Mouse (Mus musculus) MEL (cell line): ENCODE results near the gene Rgl1. TPM values are rescaled to one million over a fixed set of nuclear protein-coding genes. Genes with fewer than 3 reads are reported as not detected.
A peak's percentile ranks its signal among the peaks of the same experiment; 100 is the strongest.

Experiments
- DNase-seq: peaks from one replicate; pipeline ENCODE4 v3.0.0; 2011; ENCODE audit warnings: low read depth, low spot score
- H3K27ac ChIP-seq: 2 replicates; pipeline ENCODE4 v1.5.1; 2012; ENCODE audit warnings: low read depth, mild to moderate bottlenecking, control low read depth, low read length, moderate library complexity; ENCODE audit not compliant: control insufficient read depth
- H3K27me3 ChIP-seq, 2 experiments: fragments of 150-350 bp in 1 of 2; sonication (generic) in 1 of 2; 2 replicates each; pipeline ENCODE4 v1.6.1; 2012; ENCODE audit warnings: low read length in 2 of 2, mild to moderate bottlenecking in 2 of 2, improper control_type of control experiment in 1 of 2, moderate library complexity in 1 of 2; ENCODE audit not compliant: insufficient read depth in 2 of 2, control insufficient read depth in 1 of 2
- H3K36me3 ChIP-seq, 2 experiments: 2 replicates each; pipeline ENCODE4 v1.6.1; 2012 to 2014; ENCODE audit warnings: low read length in 2 of 2, improper control_type of control experiment in 1 of 2, inconsistent platforms in 1 of 2, mild to moderate bottlenecking in 1 of 2; ENCODE audit not compliant: insufficient read depth in 2 of 2, control insufficient read depth in 1 of 2
- H3K4me1 ChIP-seq, 2 experiments: fragments of 150-350 bp in 1 of 2; sonication (generic) in 1 of 2; 2 replicates each; pipeline ENCODE4 v1.6.1; 2012; ENCODE audit warnings: low read length in 2 of 2, improper control_type of control experiment in 1 of 2, mild to moderate bottlenecking in 1 of 2; ENCODE audit not compliant: insufficient read depth in 2 of 2, control insufficient read depth in 1 of 2
- H3K4me3 ChIP-seq, 2 experiments: fragments of 150-350 bp in 1 of 2; sonication (generic) in 1 of 2; 2 replicates each; pipeline ENCODE4 v1.5.1; 2012; ENCODE audit warnings: low read depth in 2 of 2, low read length in 2 of 2, mild to moderate bottlenecking in 2 of 2, moderate library complexity in 2 of 2, control low read depth in 1 of 2, improper control_type of control experiment in 1 of 2; ENCODE audit not compliant: control insufficient read depth in 1 of 2, insufficient read depth in 1 of 2
- H3K79me2 ChIP-seq: 2 replicates; pipeline ENCODE4 v1.6.1; 2012; ENCODE audit warnings: mild to moderate bottlenecking, low read length, moderate library complexity; ENCODE audit not compliant: control insufficient read depth, poor library complexity, insufficient read depth
- H3K9ac ChIP-seq: 2 replicates; pipeline ENCODE4 v1.6.1; 2012; ENCODE audit warnings: low read depth, mild to moderate bottlenecking, control low read depth, low read length, moderate library complexity; ENCODE audit not compliant: control insufficient read depth, poor library complexity, severe bottlenecking
- H3K9me3 ChIP-seq: fragments of 150-350 bp; sonication (generic); replicated peaks from 2 replicates; pipeline ENCODE4 v1.6.1; 2012; ENCODE audit warnings: mild to moderate bottlenecking, low read length, improper control_type of control experiment, moderate library complexity; ENCODE audit not compliant: insufficient read depth
- CHD1 ChIP-seq: IDR thresholded peaks from 2 replicates; pipeline ENCODE4 v1.6.1; 2012; ENCODE audit warnings: low read depth, mild to moderate bottlenecking, inconsistent platforms, low read length, improper control_type of control experiment
- CTCF ChIP-seq, 3 experiments: IDR thresholded peaks in 2 of 3; conservative IDR thresholded peaks in 1 of 3; 2 replicates each; pipeline ENCODE4 v1.5.1; 2011 to 2012; ENCODE audit warnings: low read length in 3 of 3, low read depth in 2 of 3, mild to moderate bottlenecking in 2 of 3, improper control_type of control experiment in 1 of 3, inconsistent platforms in 1 of 3, mixed read lengths in 1 of 3, moderate library complexity in 1 of 3; ENCODE audit not compliant: control insufficient read depth in 1 of 3, insufficient read depth in 1 of 3, poor library complexity in 1 of 3, severe bottlenecking in 1 of 3
- ELF1 ChIP-seq: IDR thresholded peaks from 2 replicates; pipeline ENCODE4 v1.6.1; 2014; ENCODE audit warnings: low read depth, mild to moderate bottlenecking, inconsistent platforms, low read length, improper control_type of control experiment, moderate library complexity
- EP300 ChIP-seq, 2 experiments: IDR thresholded peaks; 2 replicates each; pipeline ENCODE4 v1.6.1; 2011; ENCODE audit warnings: improper control_type of control experiment in 2 of 2, low read length in 2 of 2, low read depth in 1 of 2, mild to moderate bottlenecking in 1 of 2
- GABPA ChIP-seq: IDR thresholded peaks from 2 replicates; pipeline ENCODE4 v1.6.1; 2012; ENCODE audit warnings: low read depth, mild to moderate bottlenecking, inconsistent platforms, low read length, improper control_type of control experiment, moderate library complexity
- GATA1 ChIP-seq: IDR thresholded peaks from 2 replicates; pipeline ENCODE4 v1.6.1; 2011; ENCODE audit warnings: low read depth, low read length, improper control_type of control experiment
- KAT2A ChIP-seq: conservative IDR thresholded peaks from 2 replicates; pipeline ENCODE4 v1.6.1; 2012; ENCODE audit warnings: low read depth, low read length, improper control_type of control experiment, inconsistent platforms
- MAZ ChIP-seq: IDR thresholded peaks from 2 replicates; pipeline ENCODE4 v1.6.1; 2012; ENCODE audit warnings: low read depth, mild to moderate bottlenecking, inconsistent platforms, low read length, improper control_type of control experiment
- MEF2A ChIP-seq: IDR thresholded peaks from 2 replicates; pipeline ENCODE4 v1.6.1; 2014; ENCODE audit warnings: low read depth, mild to moderate bottlenecking, inconsistent platforms, low read length, improper control_type of control experiment; ENCODE audit not compliant: poor library complexity, insufficient replicate concordance, severe bottlenecking; ENCODE audit errors: extremely low read depth
- NELFE ChIP-seq: IDR thresholded peaks from 2 replicates; pipeline ENCODE4 v1.6.1; 2011; ENCODE audit warnings: low read depth, low read length, improper control_type of control experiment
- NRF1 ChIP-seq: IDR thresholded peaks from 2 replicates; pipeline ENCODE4 v1.6.1; 2014; ENCODE audit warnings: low read depth, mild to moderate bottlenecking, inconsistent platforms, low read length, improper control_type of control experiment, moderate library complexity; ENCODE audit not compliant: poor library complexity, insufficient read depth, severe bottlenecking
- POLR2AphosphoS2 ChIP-seq: IDR thresholded peaks from 2 replicates; pipeline ENCODE4 v1.6.1; 2011; ENCODE audit warnings: low read length, improper control_type of control experiment
- RAD21 ChIP-seq: IDR thresholded peaks from 2 replicates; pipeline ENCODE4 v1.6.1; 2011; ENCODE audit warnings: mild to moderate bottlenecking, low read depth, low read length, improper control_type of control experiment
- RCOR1 ChIP-seq: IDR thresholded peaks from 2 replicates; pipeline ENCODE4 v1.6.1; 2012; ENCODE audit warnings: low read depth, mild to moderate bottlenecking, inconsistent platforms, low read length, improper control_type of control experiment
- SMC3 ChIP-seq: IDR thresholded peaks from 2 replicates; pipeline ENCODE4 v1.6.1; 2011; ENCODE audit warnings: low read depth, low read length, improper control_type of control experiment
- TAL1 ChIP-seq: IDR thresholded peaks from 2 replicates; pipeline ENCODE4 v1.6.1; 2012; ENCODE audit warnings: mild to moderate bottlenecking, inconsistent platforms, low read length, moderate library complexity, mixed read lengths
- TBP ChIP-seq: IDR thresholded peaks from 2 replicates; pipeline ENCODE4 v1.8.0; 2011; ENCODE audit warnings: low read depth, low read length, improper control_type of control experiment
- TCF12 ChIP-seq: IDR thresholded peaks from 2 replicates; pipeline ENCODE4 v1.6.1; 2014; ENCODE audit warnings: low read depth, mild to moderate bottlenecking, inconsistent platforms, low read length, improper control_type of control experiment, moderate library complexity
- UBTF ChIP-seq: IDR thresholded peaks from 2 replicates; pipeline ENCODE4 v1.6.1; 2012; ENCODE audit warnings: low read depth, mild to moderate bottlenecking, inconsistent platforms, low read length, improper control_type of control experiment, moderate library complexity, borderline replicate concordance; ENCODE audit not compliant: insufficient read depth
- USF1 ChIP-seq: IDR thresholded peaks from 2 replicates; pipeline ENCODE4 v1.6.1; 2014; ENCODE audit warnings: low read depth, mild to moderate bottlenecking, inconsistent platforms, low read length, improper control_type of control experiment, moderate library complexity
- USF2 ChIP-seq, 2 experiments: IDR thresholded peaks; 2 replicates each; pipeline ENCODE4 v1.6.1; 2011 to 2012; ENCODE audit warnings: improper control_type of control experiment in 2 of 2, low read length in 2 of 2, borderline replicate concordance in 1 of 2, inconsistent platforms in 1 of 2, low read depth in 1 of 2, mild to moderate bottlenecking in 1 of 2; ENCODE audit not compliant: insufficient read depth in 1 of 2
- ZC3H11A ChIP-seq: IDR thresholded peaks from 2 replicates; pipeline ENCODE4 v1.6.1; 2012; ENCODE audit warnings: low read depth, mild to moderate bottlenecking, inconsistent platforms, low read length, improper control_type of control experiment
- ZMIZ1 ChIP-seq: IDR thresholded peaks from 2 replicates; pipeline ENCODE4 v1.6.1; 2012; ENCODE audit warnings: low read depth, mild to moderate bottlenecking, inconsistent platforms, low read length, improper control_type of control experiment, moderate library complexity
- polyA plus RNA-seq, 2 experiments: library from polyadenylated mRNA; stranded (reverse) in 1 of 2; unstranded in 1 of 2; fragments of >175 nt in 1 of 2; fragments of >200 nt in 1 of 2; gene quantifications; 2 replicates each; pipeline versions ENCODE4 v1.2.1 to v1.2.4; 2012; ENCODE audit warnings: low replicate concordance in 2 of 2, low read depth in 1 of 2; ENCODE audit not compliant: insufficient read length in 2 of 2, insufficient read depth in 1 of 2, missing spikeins in 1 of 2
- total RNA-seq: library from RNA; depleted of rRNA; stranded (reverse); fragments of 300-350 nt; gene quantifications from 2 replicates; pipeline ENCODE4 v1.2.3, GENCODE M21; 2012

Rgl1 gene
- total and polyA plus RNA-seq, 3 experiments: 0.12 to 0.39 TPM; not detected in 1

GRCm38 (mm10) chr1:152750312-152750965 lies 15.7 kb downstream of the Rgl1 start, which contains the start of gene Apobec4:
Gene Apobec4 (plus strand): TSS chr1:152750551.
- peaks cover 0 to 6% of the 10 kb centered on the region in 2 experiments; a peak in 2 of 4 replicates for H3K27me3 ChIP-seq
- no peak within 1 kb of the TSS for H3K27ac ChIP-seq
- no peaks in the 10 kb centered on the region for H3K79me2 ChIP-seq
- no peak within 1 kb of the TSS for H3K9ac ChIP-seq
- H3K4me3 ChIP-seq: no peak within 1 kb of the TSS
- TF ChIP-seq RAD21 (no peak), MEF2A (no peak), POLR2AphosphoS2 (no peak), MAZ (no peak), ZC3H11A (no peak), USF1 (no peak), KAT2A (no peak), UBTF (no peak), NELFE (no peak)
- TF ChIP-seq, all 39 proteins: peak for 0
- H3K9me3 ChIP-seq: no peaks in the 10 kb centered on the region
- H3K36me3 ChIP-seq: no peaks in the 10 kb centered on the region
- no peak for DNase-seq
- no peaks in the 10 kb centered on the region for H3K4me1 ChIP-seq

GRCm38 (mm10) chr1:152749276-152749675 lies 16.9 kb downstream of the Rgl1 start:
- peaks cover 0 to 8% of the 10 kb centered on the region in 2 experiments; a peak in 2 of 4 replicates for H3K27me3 ChIP-seq
- H3K9ac ChIP-seq: no peak overlapping the region
- H3K4me3 ChIP-seq: no peak overlapping the region
- no peak for TF ChIP-seq MAZ
- TF ChIP-seq NRF1: no peak
- H3K4me1 ChIP-seq: no peaks in the 10 kb centered on the region
- no peak for DNase-seq
- no peaks in the 10 kb centered on the region for H3K36me3 ChIP-seq
- H3K79me2 ChIP-seq: no peaks in the 10 kb centered on the region
- H3K9me3 ChIP-seq: no peaks in the 10 kb centered on the region
- H3K27ac ChIP-seq: no peak overlapping the region

GRCm38 (mm10) chr1:152746426-152746825 lies 19.7 kb downstream of the Rgl1 start:
- Histone ChIP-seq H3K36me3 (no peaks in the 10 kb centered on the region), H3K27ac (no peak overlapping the region), H3K9me3 (no peaks in the 10 kb centered on the region), H3K27me3 (peaks cover 0 to 7% of the 10 kb centered on the region in 2 experiments; a peak in 3 of 4 replicates), H3K4me1 (no peaks in the 10 kb centered on the region), H3K79me2 (no peaks in the 10 kb centered on the region), H3K9ac (no peak overlapping the region), H3K4me3 (no peak overlapping the region)
- peak; percentile 72 for DNase-seq
- TF ChIP-seq GATA1: peak; percentile 64
- no peak for TF ChIP-seq RCOR1
- TF ChIP-seq CTCF (IDR thresholded peaks at IDR 0.05 in 2 of 3, conservative IDR thresholded peaks at IDR 0.05 in 1 of 3; ENCODE audit: control insufficient read depth in 1 of 3, insufficient read depth in 1 of 3, low read depth in 2 of 3, low read length in 3 of 3, poor library complexity in 1 of 3, severe bottlenecking in 1 of 3): peak; percentile 57 to 88 (median 76)
- no peak for TF ChIP-seq MAZ
- TF ChIP-seq ZC3H11A: peak; percentile 90
- TF ChIP-seq GABPA: no peak
- no peak for TF ChIP-seq ELF1
- TF ChIP-seq CHD1: no peak
- TF ChIP-seq USF2 (IDR thresholded peaks at IDR 0.05; ENCODE audit: borderline replicate concordance in 1 of 2, insufficient read depth in 1 of 2, low read depth in 1 of 2, low read length in 2 of 2): no peak
- no peak for TF ChIP-seq ZMIZ1
- no peak for TF ChIP-seq NRF1
- no peak for TF ChIP-seq EP300 (IDR thresholded peaks at IDR 0.05; ENCODE audit: low read depth in 1 of 2, low read length in 2 of 2)
- no peak for TF ChIP-seq KAT2A
- TF ChIP-seq TAL1: no peak
- no peak for TF ChIP-seq TBP
- no peak for TF ChIP-seq NELFE
- no peak for TF ChIP-seq TCF12
- peak; percentile 97 for TF ChIP-seq SMC3
- peak; percentile 90 for TF ChIP-seq RAD21
